Mouse (Mus musculus): Measurements from ENCODE around the gene Cds1. TPM values are rescaled to one million over a fixed set of nuclear protein-coding genes. Genes with fewer than 3 reads are reported as not detected.

Gene Cds1
- polyA plus RNA-seq, 1 experiment from 2014 or later: 0.75 TPM

- Histone ChIP-seq H3K4me1 (replicated peaks) (no peaks in the 10 kb centered on the region), H3K27me3 (replicated peaks) (no peaks in the 10 kb centered on the region), H3K9me3 (replicated peaks) (no peaks in the 10 kb centered on the region), H3K4me2 (no peak overlapping the region), H3K9ac (no peak overlapping the region), H3K4me3 (no peak overlapping the region), H3K36me3 (peaks cover 98% of the 10 kb centered on the region), H3K27ac (ENCODE audit: poor library complexity, severe bottlenecking) (no peak overlapping the region)
- no peak for ATAC-seq (ENCODE audit: insufficient number of reproducible peaks, low FRiP score)
- 79% methylated on average over 7 of the region's 7 CpGs for WGBS
These were observed 86.2 kb downstream of the Cds1 start for GRCm38 (mm10) chr5:101851133-101851532.

GRCm38 (mm10) chr5:101852116-101852680 lies 87.3 kb downstream of the Cds1 start:
- Histone ChIP-seq H3K27ac (ENCODE audit: poor library complexity, severe bottlenecking) (no peak overlapping the region), H3K4me2 (no peak overlapping the region), H3K4me3 (no peak overlapping the region), H3K36me3 (peaks cover 91% of the 10 kb centered on the region), H3K9ac (no peak overlapping the region), H3K9me3 (replicated peaks) (no peaks in the 10 kb centered on the region), H3K4me1 (replicated peaks) (no peaks in the 10 kb centered on the region), H3K27me3 (replicated peaks) (no peaks in the 10 kb centered on the region)
- ATAC-seq (ENCODE audit: insufficient number of reproducible peaks, low FRiP score): no peak
- 95% methylated on average over 21 of the region's 21 CpGs for WGBS

- Histone ChIP-seq H3K4me3 (no peak overlapping the region), H3K4me2 (no peak overlapping the region), H3K9ac (no peak overlapping the region), H3K36me3 (peaks cover 90% of the 10 kb centered on the region), H3K27me3 (replicated peaks) (no peaks in the 10 kb centered on the region), H3K27ac (ENCODE audit: poor library complexity, severe bottlenecking) (no peak overlapping the region), H3K4me1 (replicated peaks) (no peaks in the 10 kb centered on the region), H3K9me3 (replicated peaks) (no peaks in the 10 kb centered on the region)
- 95% methylated on average over 11 of the region's 11 CpGs for WGBS
- ATAC-seq (ENCODE audit: insufficient number of reproducible peaks, low FRiP score): 0 out of 2 replicates have a peak, but pooled peaks have one; percentile 2
These were observed 89.2 kb downstream of the Cds1 start for GRCm38 (mm10) chr5:101854100-101854499.

- H3K27ac ChIP-seq (ENCODE audit: poor library complexity, severe bottlenecking): no peak overlapping the region
- H3K36me3 ChIP-seq: peaks cover 90% of the 10 kb centered on the region
- no peak overlapping the region for H3K4me2 ChIP-seq
- H3K9me3 ChIP-seq (replicated peaks): no peaks in the 10 kb centered on the region
- H3K4me3 ChIP-seq: no peak overlapping the region
- no peaks in the 10 kb centered on the region for H3K27me3 ChIP-seq (replicated peaks)
- H3K9ac ChIP-seq: no peak overlapping the region
- no peak for ATAC-seq (ENCODE audit: insufficient number of reproducible peaks, low FRiP score)
- WGBS: 78% methylated on average over 7 of the region's 7 CpGs
- no peaks in the 10 kb centered on the region for H3K4me1 ChIP-seq (replicated peaks)
These were observed 89.7 kb downstream of the Cds1 start for GRCm38 (mm10) chr5:101854667-101855066.

GRCm38 (mm10) chr5:101855475-101855874 lies 90.5 kb downstream of the Cds1 start:
- Histone ChIP-seq H3K27ac (ENCODE audit: poor library complexity, severe bottlenecking) (no peak overlapping the region), H3K9me3 (replicated peaks) (no peaks in the 10 kb centered on the region), H3K27me3 (replicated peaks) (no peaks in the 10 kb centered on the region), H3K4me2 (no peak overlapping the region), H3K4me1 (replicated peaks) (no peaks in the 10 kb centered on the region), H3K4me3 (no peak overlapping the region), H3K36me3 (peaks cover 86% of the 10 kb centered on the region), H3K9ac (no peak overlapping the region)
- no peak for ATAC-seq (ENCODE audit: insufficient number of reproducible peaks, low FRiP score)
- WGBS: 91% methylated on average over 16 of the region's 16 CpGs

GRCm38 (mm10) chr5:101858891-101859436 lies 94.0 kb downstream of the Cds1 start:
- Histone ChIP-seq H3K4me3 (no peak overlapping the region), H3K4me1 (replicated peaks) (no peaks in the 10 kb centered on the region), H3K9ac (no peak overlapping the region), H3K27ac (ENCODE audit: poor library complexity, severe bottlenecking) (no peak overlapping the region), H3K36me3 (peaks cover 85% of the 10 kb centered on the region), H3K27me3 (replicated peaks) (no peaks in the 10 kb centered on the region), H3K9me3 (replicated peaks) (no peaks in the 10 kb centered on the region), H3K4me2 (no peak overlapping the region)
- ATAC-seq (ENCODE audit: insufficient number of reproducible peaks, low FRiP score): no peak
- 90% methylated on average over 10 of the region's 10 CpGs for WGBS

GRCm38 (mm10) chr5:101861786-101862571 lies 97.0 kb downstream of the Cds1 start:
- H3K4me1 ChIP-seq (replicated peaks): no peaks in the 10 kb centered on the region
- H3K27me3 ChIP-seq (replicated peaks): no peaks in the 10 kb centered on the region
- 84% methylated on average over 18 of the region's 18 CpGs for WGBS
- H3K4me2 ChIP-seq: no peak overlapping the region
- H3K27ac ChIP-seq (ENCODE audit: poor library complexity, severe bottlenecking): no peak overlapping the region
- H3K9me3 ChIP-seq (replicated peaks): no peaks in the 10 kb centered on the region
- no peak overlapping the region for H3K4me3 ChIP-seq
- peaks cover 84% of the 10 kb centered on the region for H3K36me3 ChIP-seq
- H3K9ac ChIP-seq: no peak overlapping the region
- no peak for ATAC-seq (ENCODE audit: insufficient number of reproducible peaks, low FRiP score)

GRCm38 (mm10) chr5:101862651-101863050 lies 97.7 kb downstream of the Cds1 start:
- Histone ChIP-seq H3K4me1 (replicated peaks) (no peaks in the 10 kb centered on the region), H3K9ac (no peak overlapping the region), H3K36me3 (peaks cover 83% of the 10 kb centered on the region), H3K4me2 (no peak overlapping the region), H3K27ac (ENCODE audit: poor library complexity, severe bottlenecking) (no peak overlapping the region), H3K4me3 (no peak overlapping the region), H3K9me3 (replicated peaks) (no peaks in the 10 kb centered on the region), H3K27me3 (replicated peaks) (no peaks in the 10 kb centered on the region)
- WGBS: 91% methylated on average over 8 of the region's 8 CpGs
- no peak for ATAC-seq (ENCODE audit: insufficient number of reproducible peaks, low FRiP score)

- 85% methylated on average over 6 of the region's 6 CpGs for WGBS
- H3K4me3 ChIP-seq: no peak overlapping the region
These were observed 99.0 kb downstream of the Cds1 start for GRCm38 (mm10) chr5:101863946-101864345.

GRCm38 (mm10) chr5:101866722-101867121 lies 101.8 kb downstream of the Cds1 start:
- ATAC-seq (ENCODE audit: insufficient number of reproducible peaks, low FRiP score): no peak
- H3K9ac ChIP-seq: no peak overlapping the region
- H3K4me2 ChIP-seq: no peak overlapping the region
- no peak overlapping the region for H3K4me3 ChIP-seq
- H3K9me3 ChIP-seq (replicated peaks): no peaks in the 10 kb centered on the region
- no peaks in the 10 kb centered on the region for H3K4me1 ChIP-seq (replicated peaks)
- 78% methylated on average over 2 of the region's 2 CpGs for WGBS
- H3K27me3 ChIP-seq (replicated peaks): no peaks in the 10 kb centered on the region
- no peak overlapping the region for H3K27ac ChIP-seq (ENCODE audit: poor library complexity, severe bottlenecking)
- H3K36me3 ChIP-seq: peaks cover 87% of the 10 kb centered on the region

More at GRCm38 (mm10) chr5:101863946-101864345, 99.0 kb downstream of the Cds1 start:
- Histone ChIP-seq H3K27me3 (replicated peaks) (no peaks in the 10 kb centered on the region), H3K36me3 (peaks cover 82% of the 10 kb centered on the region), H3K9me3 (replicated peaks) (no peaks in the 10 kb centered on the region), H3K4me1 (replicated peaks) (no peaks in the 10 kb centered on the region), H3K9ac (no peak overlapping the region), H3K27ac (ENCODE audit: poor library complexity, severe bottlenecking) (no peak overlapping the region), H3K4me2 (no peak overlapping the region)
- no peak for ATAC-seq (ENCODE audit: insufficient number of reproducible peaks, low FRiP score)
